Mouse (Mus musculus) midbrain, embryonic 10.5 days (tissue): Measurements from ENCODE around the gene Tacr2. TPM values are rescaled to one million over a fixed set of nuclear protein-coding genes. Genes with fewer than 3 reads are reported as not detected.

ENCODE experiments used
- DNase-seq: peaks from one replicate; pipeline ENCODE4 v3.0.0-alpha.2; 2017; ENCODE audit warnings: low spot score
- H3K27ac ChIP-seq: fragments of 300-500 bp; sonication (generic); replicated peaks from 2 replicates; pipeline ENCODE4 v1.5.1; 2016; ENCODE audit warnings: mild to moderate bottlenecking
- H3K27me3 ChIP-seq: fragments of 300-500 bp; sonication (generic); 2 replicates; pipeline ENCODE4 v1.6.1; 2016; ENCODE audit warnings: low read depth, mild to moderate bottlenecking; ENCODE audit not compliant: poor library complexity, severe bottlenecking
- H3K36me3 ChIP-seq: fragments of 300-500 bp; sonication (generic); 2 replicates; pipeline ENCODE4 v1.6.1; 2016; ENCODE audit warnings: mild to moderate bottlenecking, moderate library complexity
- H3K4me1 ChIP-seq: fragments of 300-500 bp; sonication (generic); 2 replicates; pipeline ENCODE4 v1.6.1; 2016
- H3K4me3 ChIP-seq: fragments of 300-500 bp; sonication (generic); 2 replicates; pipeline ENCODE4 v1.5.1; 2016; ENCODE audit warnings: mild to moderate bottlenecking, moderate library complexity
- H3K9me3 ChIP-seq: fragments of 300-500 bp; sonication (generic); replicated peaks from 2 replicates; pipeline ENCODE4 v1.6.1; 2016; ENCODE audit warnings: mild to moderate bottlenecking
- WGBS: fragments of 180-500 bp; shearing (Covaris S2); methylation state at CpG from one replicate; pipeline ENCODE4 v1.1.7; 2016; 5-methylcytosine and 5-hydroxymethylcytosine counted together
- polyA plus RNA-seq: library from polyadenylated mRNA; unstranded; fragments of >200 nt; fragmentation: Nextera tagmentation; extraction: Ambion mirVana; gene quantifications from 2 replicates; pipeline ENCODE4 v1.2.1, GENCODE M21; 2016

Gene Tacr2
- polyA plus RNA-seq, 1 experiment from 2014 or later: not detected

DNA sequence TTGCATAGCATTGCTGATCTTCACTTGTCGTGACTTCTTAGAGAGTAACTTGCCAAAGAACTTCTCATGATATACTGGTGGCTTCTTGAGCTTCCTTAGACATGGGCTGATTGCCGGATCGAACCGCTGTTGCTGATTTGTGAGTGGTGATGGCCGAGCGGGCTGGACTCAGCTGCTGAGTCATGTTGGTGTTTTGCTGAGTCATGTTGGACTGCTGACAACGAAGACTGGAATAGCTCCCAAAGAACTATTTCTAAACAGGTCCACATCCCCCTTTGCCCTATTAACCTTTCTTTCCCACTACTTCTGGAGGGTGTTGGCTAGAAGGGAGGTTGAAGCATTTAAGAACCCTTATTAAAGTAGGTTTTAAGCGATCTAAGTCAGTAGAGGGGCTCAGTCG lies 8.2 kb upstream of the Tacr2 start:
- WGBS: 91% methylated on average over 9 of the region's 9 CpGs
- no peaks in the 10 kb centered on the region for H3K27me3 ChIP-seq
- H3K36me3 ChIP-seq: no peaks in the 10 kb centered on the region
- no peak overlapping the region for H3K4me3 ChIP-seq
- no peak overlapping the region for H3K27ac ChIP-seq
- H3K9me3 ChIP-seq: no peaks in the 10 kb centered on the region
- DNase-seq: no peak
- H3K4me1 ChIP-seq: peaks cover 3% of the 10 kb centered on the region; the same call in 1 of the 2 replicates

DNA sequence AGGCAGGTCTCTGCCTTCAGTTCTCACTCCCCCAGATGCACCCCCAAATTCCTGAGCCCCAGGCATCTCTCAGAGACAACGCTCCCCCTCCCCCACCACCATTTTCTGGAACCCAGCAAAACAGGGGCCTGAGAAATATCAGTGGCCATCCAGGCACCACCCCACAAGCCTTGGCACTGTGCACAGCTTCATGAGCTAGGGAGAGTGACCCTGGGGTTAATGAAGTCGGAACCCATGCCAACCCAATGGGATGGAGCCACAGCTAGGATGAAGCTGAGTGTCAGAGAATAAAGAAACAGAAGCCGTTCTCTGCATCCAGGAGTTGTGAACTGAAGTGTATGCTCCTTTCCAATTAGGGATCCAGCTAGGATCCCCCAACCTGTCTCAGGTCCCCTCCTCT lies 5.1 kb upstream of the Tacr2 start:
- Histone ChIP-seq H3K4me1 (peaks cover 3% of the 10 kb centered on the region; the same call in 1 of the 2 replicates), H3K27me3 (no peaks in the 10 kb centered on the region), H3K27ac (no peak overlapping the region), H3K4me3 (no peak overlapping the region), H3K9me3 (no peaks in the 10 kb centered on the region), H3K36me3 (no peaks in the 10 kb centered on the region)
- 67% methylated on average over 3 of the region's 3 CpGs for WGBS
- no peak for DNase-seq

DNA sequence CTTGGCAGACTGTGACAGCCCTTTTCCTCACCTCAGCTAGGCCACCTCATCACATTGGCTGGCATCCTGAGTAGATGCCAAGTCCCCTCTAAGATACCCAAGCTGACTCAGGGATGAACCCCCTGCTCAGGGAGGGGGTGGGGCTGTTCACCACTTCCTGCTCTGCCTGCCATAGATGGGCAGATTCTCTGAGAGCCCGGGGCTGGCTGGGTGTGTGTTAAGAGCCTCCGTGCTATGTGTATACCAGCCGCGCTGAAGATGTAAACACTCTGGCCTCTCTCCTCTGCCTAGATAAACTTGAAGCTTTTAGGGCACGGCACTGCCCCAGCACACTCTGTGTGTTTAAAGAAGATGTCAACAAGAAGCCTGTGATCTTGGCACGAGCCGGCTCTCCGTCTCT lies 4.4 kb upstream of the Tacr2 start:
- no peak for DNase-seq
- Histone ChIP-seq H3K36me3 (no peaks in the 10 kb centered on the region), H3K27me3 (no peaks in the 10 kb centered on the region), H3K9me3 (no peaks in the 10 kb centered on the region), H3K4me1 (peaks cover 3% of the 10 kb centered on the region; the same call in 1 of the 2 replicates), H3K4me3 (no peak overlapping the region), H3K27ac (no peak overlapping the region)
- WGBS: 57% methylated on average over 8 of the region's 8 CpGs

DNA sequence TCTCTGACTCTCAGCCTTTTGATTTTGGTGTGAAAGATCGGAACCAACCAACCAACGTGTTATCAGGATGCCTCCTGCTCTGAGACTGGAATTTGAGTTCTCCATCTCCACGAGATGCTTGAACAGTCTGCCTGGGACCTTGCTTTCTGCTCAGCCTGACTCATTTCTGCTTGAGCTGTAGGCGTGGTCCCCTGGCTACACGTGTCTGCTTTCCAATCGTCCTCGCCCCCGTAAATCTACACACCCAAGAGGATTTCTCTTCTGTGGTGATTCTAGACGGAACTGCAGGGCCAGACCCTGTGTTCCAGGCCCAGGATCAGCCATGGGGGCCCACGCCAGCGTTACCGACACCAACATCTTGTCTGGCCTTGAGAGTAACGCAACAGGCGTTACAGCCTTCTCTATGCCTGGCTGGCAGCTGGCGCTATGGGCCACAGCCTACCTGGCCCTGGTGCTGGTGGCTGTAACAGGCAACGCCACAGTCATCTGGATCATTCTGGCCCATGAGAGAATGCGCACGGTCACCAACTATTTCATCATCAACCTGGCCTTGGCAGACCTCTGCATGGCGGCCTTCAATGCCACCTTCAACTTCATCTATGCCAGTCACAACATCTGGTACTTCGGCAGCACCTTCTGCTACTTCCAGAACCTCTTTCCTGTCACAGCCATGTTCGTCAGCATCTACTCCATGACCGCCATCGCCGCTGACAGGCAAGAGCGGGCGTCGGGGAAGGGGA lies 428 bp downstream of the Tacr2 start:
- no peaks in the 10 kb centered on the region for H3K9me3 ChIP-seq
- 87% methylated on average over 27 of the region's 27 CpGs for WGBS
- H3K4me3 ChIP-seq: no peak overlapping the region
- no peak overlapping the region for H3K27ac ChIP-seq
- H3K27me3 ChIP-seq: no peaks in the 10 kb centered on the region
- no peaks in the 10 kb centered on the region for H3K36me3 ChIP-seq
- no peaks in the 10 kb centered on the region; the same call in 1 of the 2 replicates for H3K4me1 ChIP-seq
- no peak for DNase-seq

DNA sequence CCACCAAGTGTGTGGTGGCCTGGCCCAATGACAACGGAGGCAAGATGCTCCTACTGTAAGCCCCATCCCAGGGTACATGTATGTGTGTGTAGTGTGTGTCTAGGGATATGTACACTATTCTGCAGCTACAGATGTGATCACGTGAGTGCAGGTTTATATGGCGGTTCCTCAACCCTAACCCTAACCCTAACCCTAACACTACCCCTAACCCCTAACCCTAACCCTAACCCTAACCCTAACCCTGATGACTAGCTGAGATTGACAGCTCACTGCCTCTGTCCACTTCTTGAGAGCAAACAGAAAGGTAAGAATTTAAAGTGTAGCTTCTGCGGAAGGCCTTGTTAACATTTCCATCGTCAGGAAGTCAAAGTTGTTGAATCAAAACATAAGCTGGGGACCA lies 6.1 kb downstream of the Tacr2 start:
- no peak overlapping the region for H3K4me3 ChIP-seq
- no peaks in the 10 kb centered on the region for H3K27me3 ChIP-seq
- DNase-seq: no peak
- WGBS: 92% methylated on average over 5 of the region's 5 CpGs
- H3K9me3 ChIP-seq: no peaks in the 10 kb centered on the region
- H3K27ac ChIP-seq: no peak overlapping the region
- no peaks in the 10 kb centered on the region for H3K36me3 ChIP-seq
- no peaks in the 10 kb centered on the region for H3K4me1 ChIP-seq

DNA sequence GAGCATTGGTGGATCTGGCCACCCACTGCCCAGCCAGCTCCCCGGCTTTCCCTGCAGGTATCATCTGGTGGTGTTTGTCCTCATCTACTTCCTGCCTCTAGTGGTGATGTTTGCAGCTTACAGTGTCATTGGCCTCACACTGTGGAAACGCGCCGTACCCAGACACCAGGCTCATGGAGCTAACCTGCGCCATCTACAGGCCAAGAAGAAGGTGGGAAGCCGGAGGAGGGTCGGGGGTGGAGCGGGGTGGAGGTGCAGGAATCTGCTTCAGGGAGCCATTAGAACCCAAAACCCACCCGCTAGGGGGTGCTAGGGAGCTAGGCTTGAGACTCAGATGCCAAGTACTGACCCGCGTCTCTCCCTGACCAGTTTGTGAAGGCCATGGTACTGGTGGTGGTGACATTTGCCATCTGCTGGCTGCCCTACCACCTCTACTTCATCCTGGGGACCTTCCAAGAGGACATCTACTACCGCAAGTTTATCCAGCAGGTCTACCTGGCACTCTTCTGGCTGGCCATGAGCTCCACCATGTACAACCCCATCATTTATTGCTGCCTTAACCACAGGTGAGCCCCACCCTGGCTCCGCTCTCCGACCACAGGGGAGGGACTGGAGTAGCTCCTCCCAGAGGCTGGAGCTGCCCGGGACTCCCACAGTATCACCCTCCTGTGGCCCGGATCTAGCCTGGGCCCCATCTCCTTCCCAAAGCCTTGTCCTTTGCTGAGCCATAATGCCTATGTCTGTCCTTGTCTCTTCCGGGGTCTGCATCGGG lies 9.1 kb downstream of the Tacr2 start:
- Histone ChIP-seq H3K9me3 (no peaks in the 10 kb centered on the region), H3K27ac (no peak overlapping the region)
- 17% methylated on average over 18 of the region's 18 CpGs for WGBS

DNA sequence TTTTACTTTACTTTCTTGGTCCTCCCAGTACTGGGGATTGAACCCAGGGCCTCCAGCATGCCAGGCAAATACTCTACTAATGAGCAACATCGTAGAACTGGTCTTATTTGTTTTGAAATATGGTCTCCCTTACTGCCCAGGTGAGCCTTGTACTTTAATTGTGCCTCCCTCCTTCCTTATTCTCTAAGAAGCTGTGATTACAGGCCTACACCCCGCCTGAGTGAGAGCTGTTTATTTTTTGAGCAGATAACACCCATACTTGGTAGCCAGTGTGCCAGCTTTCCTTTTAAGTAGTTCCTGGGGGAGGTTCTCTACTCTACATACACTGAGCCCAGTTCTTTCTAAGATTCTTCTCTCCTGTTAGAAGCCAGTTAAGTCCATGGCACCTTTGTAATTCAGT lies 12.1 kb downstream of the Tacr2 start:
- no peaks in the 10 kb centered on the region for H3K9me3 ChIP-seq
- no peaks in the 10 kb centered on the region for H3K27me3 ChIP-seq
- no peak overlapping the region for H3K27ac ChIP-seq
- no peaks in the 10 kb centered on the region for H3K4me1 ChIP-seq
- no peak overlapping the region for H3K4me3 ChIP-seq
- whole genome bisulfite sequencing: 66% methylated on average over 2 of the region's 2 CpGs
- H3K36me3 ChIP-seq: peaks cover 4% of the 10 kb centered on the region
- DNase-seq: no peak

More for the DNA sequence above, 9.1 kb downstream of the Tacr2 start:
- no peaks in the 10 kb centered on the region for H3K4me1 ChIP-seq
- no peaks in the 10 kb centered on the region for H3K27me3 ChIP-seq
- peak; percentile 88 for DNase-seq
- no peak overlapping the region for H3K4me3 ChIP-seq
- H3K36me3 ChIP-seq: no peaks in the 10 kb centered on the region

DNA sequence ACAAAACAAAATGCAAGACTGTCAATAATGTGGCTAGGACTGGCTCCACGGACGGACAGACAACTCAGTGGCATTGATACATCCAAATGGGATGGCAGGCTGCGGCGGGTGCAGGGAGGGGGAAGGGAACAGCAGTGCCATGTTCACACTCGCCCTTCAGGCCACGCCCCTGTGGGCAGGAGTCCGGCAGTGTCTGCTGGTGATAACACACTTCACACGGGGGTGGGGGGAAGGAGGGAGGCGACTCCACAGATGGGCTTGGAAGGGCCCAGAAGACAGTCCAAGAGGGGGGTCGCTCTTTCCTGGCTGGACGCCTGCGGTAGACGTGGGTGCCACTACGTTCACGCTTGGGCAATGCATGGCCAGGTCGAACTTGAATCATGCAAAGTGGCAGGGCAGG lies 17.0 kb downstream of the Tacr2 start:
- H3K9me3 ChIP-seq: no peaks in the 10 kb centered on the region
- no peak for DNase-seq
- H3K27me3 ChIP-seq: no peaks in the 10 kb centered on the region
- WGBS: 78% methylated on average over 16 of the region's 16 CpGs
- H3K27ac ChIP-seq: no peak overlapping the region
- no peak overlapping the region for H3K4me3 ChIP-seq
- H3K36me3 ChIP-seq: peaks cover 28% of the 10 kb centered on the region
- H3K4me1 ChIP-seq: no peaks in the 10 kb centered on the region

DNA sequence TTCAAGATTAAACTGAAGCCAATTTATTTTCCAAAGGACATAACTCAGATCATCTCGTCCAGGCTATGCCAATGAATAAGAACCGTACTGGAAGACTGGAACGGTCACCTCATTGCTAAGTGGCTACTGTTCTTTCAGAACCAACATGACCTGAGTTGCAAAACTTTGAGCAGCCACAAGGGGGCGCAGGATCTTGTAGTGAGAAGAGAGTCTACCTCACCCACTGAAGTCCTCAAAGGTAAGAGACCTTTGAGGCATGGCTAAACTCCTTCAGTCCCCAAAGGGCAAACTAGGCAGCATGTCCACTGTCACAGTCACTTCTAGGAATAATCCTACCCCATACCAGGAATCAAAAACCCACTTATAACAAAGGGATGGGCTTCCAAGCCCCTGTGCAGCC lies 23.0 kb downstream of the Tacr2 start:
- 46% methylated on average over 4 of the region's 4 CpGs for WGBS
- Histone ChIP-seq H3K4me1 (no peaks in the 10 kb centered on the region), H3K4me3 (no peak overlapping the region), H3K27ac (no peak overlapping the region), H3K27me3 (no peaks in the 10 kb centered on the region), H3K36me3 (peaks cover 31% of the 10 kb centered on the region), H3K9me3 (no peaks in the 10 kb centered on the region; the same call in 1 of the 2 replicates)
- peak; percentile 75 for DNase-seq

DNA sequence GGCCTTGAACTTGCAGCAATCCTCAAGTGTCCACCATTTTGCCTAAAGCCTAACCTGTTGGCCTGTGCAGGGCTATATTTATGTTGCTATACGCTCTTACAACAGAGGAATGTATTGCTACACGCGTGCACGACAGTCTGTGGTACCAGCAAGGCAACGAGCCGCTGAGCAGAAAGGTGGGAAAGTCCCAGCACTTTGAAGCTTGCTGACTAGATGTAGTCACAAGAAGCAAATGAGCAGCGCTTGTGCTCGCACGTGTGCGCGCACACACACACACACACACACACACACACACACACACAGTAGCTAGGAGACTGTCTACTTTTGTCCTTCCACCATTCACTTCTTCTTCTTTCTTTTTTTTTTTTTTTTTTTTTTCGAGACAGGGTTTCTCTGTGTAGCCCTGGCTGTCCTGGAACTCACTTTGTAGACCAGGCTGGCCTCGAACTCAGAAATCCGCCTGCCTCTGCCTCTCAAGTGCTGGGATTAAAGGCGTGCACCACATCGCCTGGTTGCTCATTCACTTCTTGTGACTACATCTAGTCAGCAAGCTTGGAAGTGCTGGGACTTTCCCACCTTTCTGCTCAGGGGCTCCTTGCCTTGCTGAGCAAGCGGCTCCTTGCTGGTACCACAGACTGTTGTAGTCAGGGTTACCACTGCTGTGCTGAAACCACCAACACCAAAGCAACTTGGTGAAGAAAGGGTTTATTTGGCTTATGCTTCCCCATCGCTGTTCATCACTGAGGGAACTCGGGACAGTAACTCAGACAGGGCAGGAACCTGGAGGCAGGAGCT lies 25.5 kb downstream of the Tacr2 start:
- Histone ChIP-seq H3K27ac (no peak overlapping the region), H3K9me3 (no peaks in the 10 kb centered on the region; the same call in 1 of the 2 replicates), H3K27me3 (no peaks in the 10 kb centered on the region), H3K36me3 (peaks cover 34% of the 10 kb centered on the region), H3K4me3 (no peak overlapping the region), H3K4me1 (no peaks in the 10 kb centered on the region)
- no peak for DNase-seq
- WGBS: 94% methylated on average over 18 of the region's 19 CpGs

DNA sequence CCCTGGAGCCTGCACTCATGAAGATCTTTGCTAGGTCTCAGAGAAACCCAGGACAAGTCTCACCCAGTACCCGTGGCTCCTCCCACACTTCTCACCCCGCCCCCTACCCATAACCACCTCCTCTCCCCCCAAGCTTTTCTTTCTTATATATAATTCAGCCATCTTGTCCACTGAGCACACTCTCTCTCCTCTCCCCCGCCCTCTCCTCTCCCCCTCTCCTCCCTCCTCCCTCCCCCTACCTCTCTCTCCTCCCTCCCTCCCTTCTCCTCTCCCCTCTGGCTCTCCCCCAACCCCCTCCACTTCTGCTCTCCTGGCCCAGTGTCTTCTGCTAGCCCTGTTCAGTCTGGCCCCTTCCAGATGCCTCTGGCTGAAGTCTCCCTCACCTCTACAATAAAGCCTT lies 26.8 kb downstream of the Tacr2 start:
- H3K27ac ChIP-seq: no peak overlapping the region
- 64% methylated on average over 3 of the region's 3 CpGs for WGBS
- no peaks in the 10 kb centered on the region; the same call in 1 of the 2 replicates for H3K9me3 ChIP-seq
- no peaks in the 10 kb centered on the region for H3K4me1 ChIP-seq
- no peaks in the 10 kb centered on the region for H3K27me3 ChIP-seq
- no peak overlapping the region for H3K4me3 ChIP-seq
- peaks cover 33% of the 10 kb centered on the region for H3K36me3 ChIP-seq
- no peak for DNase-seq

DNA sequence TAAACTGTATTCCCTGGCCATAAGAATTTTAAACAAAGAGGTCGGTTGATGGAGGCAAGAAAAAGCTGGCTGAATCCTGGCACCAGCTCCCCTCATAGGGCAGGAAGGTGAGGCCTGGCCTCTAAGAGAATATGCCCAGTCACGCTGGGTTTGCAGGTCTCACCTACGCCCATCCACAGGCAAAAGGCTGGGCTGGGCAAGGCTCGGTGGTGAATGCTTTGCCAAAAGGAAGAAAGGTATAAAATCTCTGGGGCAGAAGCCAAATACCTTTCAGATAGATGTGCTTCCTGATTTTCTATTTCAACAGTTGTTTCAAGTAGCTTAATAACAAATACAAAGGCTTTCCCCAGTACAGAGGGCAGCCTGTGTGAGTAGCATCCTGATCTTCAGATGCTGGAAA lies 27.4 kb downstream of the Tacr2 start:
- Histone ChIP-seq H3K4me3 (no peak overlapping the region), H3K9me3 (no peaks in the 10 kb centered on the region; the same call in 1 of the 2 replicates), H3K4me1 (no peaks in the 10 kb centered on the region), H3K36me3 (peaks cover 33% of the 10 kb centered on the region), H3K27me3 (no peaks in the 10 kb centered on the region), H3K27ac (no peak overlapping the region)
- DNase-seq: no peak
- WGBS: 84% methylated on average over 4 of the region's 4 CpGs
